Mouse (Mus musculus) lung, postnatal 0 days (tissue): ENCODE data around the gene Thap3. TPM values are rescaled to one million over a fixed set of nuclear protein-coding genes. Genes with fewer than 3 reads are reported as not detected.

Experiments used
- ATAC-seq: fragments of 200-750 bp; cut with Nextera tagmentation; 2 replicates; pipeline ENCODE4 v1.8.0; 2017; ENCODE audit warnings: moderate library complexity
- DNase-seq: peaks from one replicate; pipeline ENCODE4 v3.0.0-alpha.2; 2016; ENCODE audit warnings: low spot score
- H3K27ac ChIP-seq: fragments of 300-500 bp; sonication (generic); 2 replicates; pipeline ENCODE4 v1.5.1; 2014; ENCODE audit warnings: antibody characterized with exemption, mild to moderate bottlenecking, low read length, mixed read lengths
- H3K27me3 ChIP-seq: fragments of 300-500 bp; sonication (generic); replicated peaks from 2 replicates; pipeline ENCODE4 v1.6.1; 2014; ENCODE audit warnings: low read length, mixed read lengths; ENCODE audit not compliant: insufficient read depth
- H3K36me3 ChIP-seq: fragments of 300-500 bp; sonication (generic); 2 replicates; pipeline ENCODE4 v1.6.1; 2014; ENCODE audit warnings: low read length, mixed read lengths; ENCODE audit not compliant: insufficient read depth
- H3K4me1 ChIP-seq: fragments of 300-500 bp; sonication (generic); 2 replicates; pipeline ENCODE4 v1.6.1; 2014; ENCODE audit warnings: antibody characterized with exemption, low read depth, low read length, mixed read lengths; ENCODE audit not compliant: insufficient read depth
- H3K4me2 ChIP-seq: fragments of 300-500 bp; sonication (generic); replicated peaks from 2 replicates; pipeline ENCODE4 v1.6.1; 2014; ENCODE audit warnings: low read depth, mild to moderate bottlenecking, low read length, moderate library complexity, mixed read lengths
- H3K4me3 ChIP-seq: fragments of 300-500 bp; sonication (generic); 2 replicates; pipeline ENCODE4 v1.5.1; 2014; ENCODE audit warnings: low read depth, low read length
- H3K9ac ChIP-seq: fragments of 300-500 bp; sonication (generic); replicated peaks from 2 replicates; pipeline ENCODE4 v1.6.1; 2014; ENCODE audit warnings: low read depth, mild to moderate bottlenecking
- H3K9me3 ChIP-seq: fragments of 300-500 bp; sonication (generic); 2 replicates; pipeline ENCODE4 v1.6.1; 2016; ENCODE audit warnings: low read length, mixed read lengths
- CTCF ChIP-seq: IDR thresholded peaks from 2 replicates; pipeline ENCODE4 v1.5.1; 2016; ENCODE audit warnings: antibody characterized with exemption, mild to moderate bottlenecking
- EP300 ChIP-seq: IDR thresholded peaks from 2 replicates; pipeline ENCODE4 v1.6.1; 2016; ENCODE audit warnings: antibody characterized with exemption, mild to moderate bottlenecking, control low read depth
- WGBS: fragments of 180-500 bp; shearing (Covaris S2); extraction: QIAGEN DNeasy Blood & Tissue Kit; methylation state at CpG from one replicate; pipeline ENCODE4 v1.1.7; 2014; 5-methylcytosine and 5-hydroxymethylcytosine counted together
- polyA plus RNA-seq: library from polyadenylated mRNA; unstranded; fragments of >200 nt; fragmentation: Nextera tagmentation; extraction: Ambion mirVana; gene quantifications from 2 replicates; pipeline ENCODE4 v1.2.1, GENCODE M21; 2015

Thap3 gene
- polyA plus RNA-seq, 1 experiment from 2014 or later: 31.0 TPM

- WGBS: 44% methylated on average over 3 of the region's 3 CpGs
- no peak overlapping the region for H3K4me3 ChIP-seq
- no peak for TF ChIP-seq EP300
- TF ChIP-seq CTCF: no peak
- no peak overlapping the region for H3K4me2 ChIP-seq
- peaks cover 18% of the 10 kb centered on the region for H3K4me1 ChIP-seq
- H3K27me3 ChIP-seq: no peaks in the 10 kb centered on the region
- no peaks in the 10 kb centered on the region for H3K36me3 ChIP-seq
- DNase-seq (no peak), ATAC-seq (no peak)
- peak overlapping the region; percentile 97 for H3K27ac ChIP-seq
- no peaks in the 10 kb centered on the region for H3K9me3 ChIP-seq
- no peak overlapping the region for H3K9ac ChIP-seq
These were observed 18.0 kb upstream of the Thap3 start for GRCm38 (mm10) chr4:152006812-152007211.

GRCm38 (mm10) chr4:152006137-152006536 lies 17.3 kb upstream of the Thap3 start:
- no peak for TF ChIP-seq EP300
- TF ChIP-seq CTCF: peak; percentile 53
- Histone ChIP-seq H3K27ac (no peak overlapping the region), H3K27me3 (no peaks in the 10 kb centered on the region), H3K4me2 (no peak overlapping the region), H3K4me1 (peaks cover 18% of the 10 kb centered on the region), H3K9me3 (no peaks in the 10 kb centered on the region), H3K4me3 (no peak overlapping the region), H3K36me3 (no peaks in the 10 kb centered on the region), H3K9ac (no peak overlapping the region)
- DNase-seq: no peak
- ATAC-seq: no peak
- 77% methylated on average over 6 of the region's 6 CpGs for WGBS

- no peak; the same call in 1 of the 2 replicates for TF ChIP-seq EP300
- TF ChIP-seq CTCF: no peak
- ATAC-seq: peak; percentile 60
- no peaks in the 10 kb centered on the region for H3K36me3 ChIP-seq
- H3K4me1 ChIP-seq: peaks cover 9% of the 10 kb centered on the region; the same call in 1 of the 2 replicates
- H3K9ac ChIP-seq: no peak overlapping the region
- no peak overlapping the region for H3K4me2 ChIP-seq
- no peaks in the 10 kb centered on the region for H3K27me3 ChIP-seq
- WGBS: 67% methylated on average over 3 of the region's 3 CpGs
- peak overlapping the region; percentile 54 for H3K27ac ChIP-seq
- DNase-seq: peak; percentile 70
- no peaks in the 10 kb centered on the region for H3K9me3 ChIP-seq
- H3K4me3 ChIP-seq: no peak overlapping the region
These were observed 13.3 kb upstream of the Thap3 start for GRCm38 (mm10) chr4:152002063-152002462.

- peak; percentile 16; the same call in 1 of the 2 replicates for TF ChIP-seq CTCF
- no peak for TF ChIP-seq EP300
- no peaks in the 10 kb centered on the region for H3K36me3 ChIP-seq
- no peak overlapping the region for H3K4me2 ChIP-seq
- no peaks in the 10 kb centered on the region for H3K9me3 ChIP-seq
- ATAC-seq (no peak), DNase-seq (no peak)
- no peaks in the 10 kb centered on the region for H3K27me3 ChIP-seq
- peaks cover 9% of the 10 kb centered on the region; the same call in 1 of the 2 replicates for H3K4me1 ChIP-seq
- H3K27ac ChIP-seq: peak overlapping the region; percentile 54; the same call in 1 of the 2 replicates
- H3K9ac ChIP-seq: no peak overlapping the region
- 67% methylated on average over 4 of the region's 4 CpGs for WGBS
- H3K4me3 ChIP-seq: no peak overlapping the region
These were observed 12.5 kb upstream of the Thap3 start for GRCm38 (mm10) chr4:152001335-152001734.

- TF ChIP-seq EP300: peak; percentile 44; the same call in 1 of the 2 replicates
- TF ChIP-seq CTCF: no peak
- Histone ChIP-seq H3K36me3 (no peaks in the 10 kb centered on the region), H3K4me3 (no peak overlapping the region), H3K27ac (peak overlapping the region; percentile 55), H3K9me3 (no peaks in the 10 kb centered on the region), H3K4me2 (no peak overlapping the region), H3K4me1 (peaks cover 9% of the 10 kb centered on the region; the same call in 1 of the 2 replicates), H3K9ac (no peak overlapping the region), H3K27me3 (no peaks in the 10 kb centered on the region)
- peak; percentile 94 for DNase-seq
- WGBS: 18% methylated on average over 4 of the region's 4 CpGs
- ATAC-seq: peak; percentile 25
These were observed 12.1 kb upstream of the Thap3 start for GRCm38 (mm10) chr4:152000906-152001305.

GRCm38 (mm10) chr4:151999481-151999880 lies 10.7 kb upstream of the Thap3 start:
- Histone ChIP-seq H3K27ac (peak overlapping the region; percentile 6; the same call in 1 of the 2 replicates), H3K9me3 (no peaks in the 10 kb centered on the region), H3K4me1 (peaks cover 9% of the 10 kb centered on the region; the same call in 1 of the 2 replicates), H3K4me2 (no peak overlapping the region), H3K4me3 (no peak overlapping the region), H3K27me3 (no peaks in the 10 kb centered on the region), H3K36me3 (no peaks in the 10 kb centered on the region), H3K9ac (no peak overlapping the region)
- 33% methylated on average over 3 of the region's 3 CpGs for WGBS
- ATAC-seq (no peak), DNase-seq (no peak)
- TF ChIP-seq EP300 (no peak), CTCF (no peak)
